25 mouse cellular contexts compared by ENCODE assay signal in genomic region chr7:123731016-123731415, GRCm38 (mm10).
"Had no signal": no experiment of that assay in that cellular context is flagged by ENCODE, and none has a peak within 500 bp of the region (broad histone marks: within the 10 kb centered on the region; RNA-seq: fewer than 3 reads in every experiment).

No protein-coding gene starts in this region.

- H3K36me3 ChIP-seq: heart, embryonic 10.5 days; heart, embryonic 13.5 days; heart, embryonic 15.5 days; hindbrain, embryonic 12.5 days; hindbrain, embryonic 15.5 days; kidney, embryonic 15.5 days; limb, embryonic 13.5 days; limb, embryonic 15.5 days; liver, embryonic 12.5 days had no signal

- H3K4me2 ChIP-seq: heart, embryonic 13.5 days; heart, embryonic 15.5 days; hindbrain, embryonic 12.5 days; hindbrain, embryonic 15.5 days; kidney, embryonic 15.5 days; limb, embryonic 13.5 days; limb, embryonic 15.5 days; liver, embryonic 12.5 days had no signal

- H3K9me3 ChIP-seq: heart, embryonic 10.5 days; heart, embryonic 15.5 days; hindbrain, embryonic 12.5 days; hindbrain, embryonic 15.5 days; kidney, embryonic 15.5 days; limb, embryonic 13.5 days; limb, embryonic 15.5 days had no signal

- DNase-seq: forebrain, postnatal 0 days; gastrocnemius, postnatal 14 days; gastrocnemius, postnatal 36 days; heart, adult 18-20 months; heart, postnatal 14 days; heart, postnatal 36 days; kidney, adult 11 months; kidney, adult 2 months; kidney, adult 9 months; kidney, postnatal 14 days; kidney, postnatal 36 days; left cerebral cortex, postnatal 4 days had no signal

- H3K4me1 ChIP-seq: heart, embryonic 10.5 days; heart, embryonic 13.5 days; heart, embryonic 15.5 days; hindbrain, embryonic 12.5 days; hindbrain, embryonic 15.5 days; kidney, embryonic 15.5 days; limb, embryonic 13.5 days; limb, embryonic 15.5 days; liver, embryonic 12.5 days had no signal

- H3K27me3 ChIP-seq: heart, embryonic 13.5 days; heart, embryonic 15.5 days; hindbrain, embryonic 12.5 days; hindbrain, embryonic 15.5 days; kidney, embryonic 15.5 days; limb, embryonic 13.5 days; limb, embryonic 15.5 days; liver, embryonic 12.5 days had no signal

- H3K9ac ChIP-seq: forebrain, postnatal 0 days; heart, embryonic 13.5 days; heart, embryonic 15.5 days; hindbrain, embryonic 12.5 days; hindbrain, embryonic 15.5 days; kidney, embryonic 15.5 days; limb, embryonic 13.5 days; limb, embryonic 15.5 days; liver, embryonic 12.5 days; liver, embryonic 14.5 days had no signal

- H3K27ac ChIP-seq: heart, embryonic 10.5 days; heart, embryonic 13.5 days; heart, embryonic 15.5 days; hindbrain, embryonic 12.5 days; hindbrain, embryonic 15.5 days; hindbrain, postnatal 0 days; kidney, embryonic 15.5 days; kidney, postnatal 0 days; limb, embryonic 13.5 days; limb, embryonic 15.5 days; liver, embryonic 12.5 days; liver, embryonic 14.5 days had no signal

- ATAC-seq: forebrain, postnatal 0 days; hindbrain, postnatal 0 days; intestine, embryonic 16.5 days; liver, embryonic 12.5 days had no signal

- H3K4me3 ChIP-seq: heart, embryonic 10.5 days; heart, embryonic 13.5 days; heart, embryonic 15.5 days; hindbrain, embryonic 12.5 days; hindbrain, embryonic 15.5 days; kidney, embryonic 15.5 days; limb, embryonic 13.5 days; limb, embryonic 15.5 days; liver, embryonic 12.5 days had no signal
